Mouse (Mus musculus) myocyte (in vitro differentiated cells): Measurements from ENCODE around the gene Icam1.

ENCODE experiments used
- E2F4 ChIP-seq: IDR thresholded peaks from one replicate; pipeline ENCODE4 v1.6.1; 2011; ENCODE audit warnings: mild to moderate bottlenecking, control low read depth, moderate library complexity; ENCODE audit not compliant: insufficient read depth
- MAX ChIP-seq: IDR thresholded peaks from one replicate; pipeline ENCODE4 v1.6.1; 2011; ENCODE audit warnings: low read depth, mild to moderate bottlenecking, control low read depth
- MYOD1 ChIP-seq, 3 experiments: IDR thresholded peaks; one replicate each; pipeline ENCODE4 v1.6.1; 2011; ENCODE audit warnings: control low read depth in 2 of 3, low read depth in 2 of 3, mild to moderate bottlenecking in 2 of 3, moderate library complexity in 1 of 3; ENCODE audit not compliant: insufficient read length in 2 of 3, control insufficient read depth in 1 of 3
- MYOG ChIP-seq, 3 experiments: IDR thresholded peaks; one replicate each; pipeline ENCODE4 v1.6.1; 2011; ENCODE audit warnings: control low read depth in 2 of 3, low read depth in 2 of 3, mild to moderate bottlenecking in 2 of 3; ENCODE audit not compliant: insufficient read length in 2 of 3, control insufficient read depth in 1 of 3, insufficient read depth in 1 of 3
- POLR2A ChIP-seq: IDR thresholded peaks from one replicate; pipeline ENCODE4 v1.6.1; 2011; ENCODE audit warnings: low read depth, mild to moderate bottlenecking, control low read depth, moderate library complexity; ENCODE audit not compliant: insufficient read length
- POLR2AphosphoS2 ChIP-seq: IDR thresholded peaks from one replicate; pipeline ENCODE4 v1.6.1; 2011; ENCODE audit warnings: low read depth, control low read depth; ENCODE audit not compliant: insufficient read length

- no peak for TF ChIP-seq POLR2AphosphoS2
- TF ChIP-seq MAX, result no peak
- TF ChIP-seq E2F4, result no peak
- TF ChIP-seq POLR2A, result no peak
- TF ChIP-seq MYOD1 (IDR thresholded peaks at IDR 0.05; ENCODE audit: control insufficient read depth in 1 of 3, insufficient read length in 2 of 3, low read depth in 2 of 3), result no peak
- no peak for TF ChIP-seq MYOG (IDR thresholded peaks at IDR 0.05; ENCODE audit: control insufficient read depth in 1 of 3, insufficient read depth in 1 of 3, insufficient read length in 2 of 3, low read depth in 2 of 3)
These were observed 27.8 kb upstream of the Icam1 start for GRCm38 (mm10) chr9:20987953-20988352.
